Mouse (Mus musculus) kidney, embryonic 14.5 days (tissue): ENCODE results near the gene Ccdc87. TPM values are rescaled to one million over a fixed set of nuclear protein-coding genes. Genes with fewer than 3 reads are reported as not detected.

Experiments
- ATAC-seq: fragments of 200-750 bp; cut with Nextera tagmentation; 2 replicates; pipeline ENCODE4 v1.8.0; 2017; ENCODE audit warnings: moderate number of reproducible peaks, mild to moderate bottlenecking, moderate TSS enrichment, moderate library complexity; ENCODE audit not compliant: low FRiP score, low TSS enrichment
- H3K27ac ChIP-seq: fragments of 300-500 bp; sonication (generic); 2 replicates; pipeline ENCODE4 v1.5.1; 2014; ENCODE audit warnings: low read depth, mild to moderate bottlenecking, low read length, moderate library complexity, mixed read lengths
- H3K27me3 ChIP-seq: fragments of 300-500 bp; sonication (generic); 2 replicates; pipeline ENCODE4 v1.6.1; 2014; ENCODE audit warnings: mild to moderate bottlenecking, low read length; ENCODE audit not compliant: control insufficient read depth, insufficient read depth
- H3K36me3 ChIP-seq: fragments of 300-500 bp; sonication (generic); 2 replicates; pipeline ENCODE4 v1.6.1; 2014; ENCODE audit warnings: low read length, mixed read lengths; ENCODE audit not compliant: control insufficient read depth, insufficient read depth
- H3K4me1 ChIP-seq: fragments of 300-500 bp; sonication (generic); 2 replicates; pipeline ENCODE4 v1.6.1; 2014; ENCODE audit warnings: low read length, mixed read lengths; ENCODE audit not compliant: control insufficient read depth, insufficient read depth
- H3K4me2 ChIP-seq: fragments of 300-500 bp; sonication (generic); replicated peaks from 2 replicates; pipeline ENCODE4 v1.6.1; 2014; ENCODE audit warnings: low read depth, mild to moderate bottlenecking, low read length
- H3K4me3 ChIP-seq: fragments of 300-500 bp; sonication (generic); 2 replicates; pipeline ENCODE4 v1.5.1; 2014; ENCODE audit warnings: mild to moderate bottlenecking, low read length
- H3K9ac ChIP-seq: fragments of 300-500 bp; sonication (generic); 2 replicates; pipeline ENCODE4 v1.6.1; 2014; ENCODE audit warnings: low read depth, mild to moderate bottlenecking, low read length, moderate library complexity
- H3K9me3 ChIP-seq: fragments of 300-500 bp; sonication (generic); 2 replicates; pipeline ENCODE4 v1.6.1; 2016; ENCODE audit warnings: low read length; ENCODE audit not compliant: control insufficient read depth
- WGBS: fragments of 180-500 bp; shearing (Covaris S2); extraction: QIAGEN DNeasy Blood & Tissue Kit; methylation state at CpG from one replicate; pipeline ENCODE4 v1.1.7; 2014; 5-methylcytosine and 5-hydroxymethylcytosine counted together
- polyA plus RNA-seq: library from polyadenylated mRNA; unstranded; fragments of >200 nt; fragmentation: Nextera tagmentation; extraction: Ambion mirVana; gene quantifications from 2 replicates; pipeline ENCODE4 v1.2.1, GENCODE M21; 2014

The Ccdc87 gene
- polyA plus RNA-seq: not detected in 2 replicates

- WGBS: under 1% methylated on average over 25 of the region's 25 CpGs
- Histone ChIP-seq H3K4me3 (peak within 1 kb of the TSS; percentile 59), H3K9ac (peak within 1 kb of the TSS; percentile 69), H3K27me3 (peaks cover 9% of the 10 kb centered on the region), H3K36me3 (no peaks in the 10 kb centered on the region), H3K27ac (no peak within 1 kb of the TSS), H3K9me3 (no peaks in the 10 kb centered on the region), H3K4me1 (0 out of 2 replicates have a peak, but pooled peaks cover 7% of the 10 kb centered on the region), H3K4me2 (peak within 1 kb of the TSS; percentile 76)
- peak; percentile 99 for ATAC-seq
Observed at GRCm38 (mm10) chr19:4839149-4839548, at the start of gene Ccdc87, which contains the start of gene Ccs. TSS of gene Ccdc87 (plus strand) at chr19:4839366. TSS of gene Ccs (minus strand) at chr19:4839332.

DNA sequence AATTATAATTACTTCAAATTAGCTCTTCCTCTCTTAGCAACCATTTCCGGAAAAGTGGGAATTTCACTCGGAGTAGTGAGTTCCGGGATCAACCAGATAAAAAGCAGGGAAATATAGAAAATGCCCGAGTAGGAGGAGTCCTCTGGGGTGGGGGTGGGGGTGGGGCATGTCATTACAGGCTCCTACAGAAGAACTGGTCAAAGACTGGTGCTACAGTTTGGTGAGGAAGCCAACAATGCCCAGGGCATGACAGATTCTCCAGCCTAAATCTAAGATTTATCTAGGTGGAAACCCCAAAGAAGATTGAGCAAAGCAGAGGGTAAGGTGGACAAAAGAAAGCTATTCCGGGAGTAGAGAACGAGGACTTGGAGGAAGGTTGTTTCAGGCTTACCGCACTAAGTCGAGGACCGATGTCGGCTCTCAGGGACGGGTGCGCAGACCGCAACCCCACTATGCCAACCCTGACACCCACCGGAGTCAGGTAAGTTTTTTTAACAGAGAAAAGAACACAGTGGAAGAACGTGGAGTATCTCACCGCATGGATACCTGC, 45.8 kb upstream of the Ccdc87 start:
- under 1% methylated on average over 16 of the region's 16 CpGs for WGBS
- Histone ChIP-seq H3K4me3 (peak overlapping the region; percentile 91), H3K9me3 (no peaks in the 10 kb centered on the region), H3K27ac (peak overlapping the region; percentile 83), H3K4me2 (peak overlapping the region; percentile 65), H3K4me1 (peaks cover 17% of the 10 kb centered on the region), H3K27me3 (no peaks in the 10 kb centered on the region), H3K9ac (peak overlapping the region; percentile 84), H3K36me3 (peaks cover 36% of the 10 kb centered on the region)
- ATAC-seq: peak; percentile 41

GRCm38 (mm10) chr19:4793831-4794422, 45.2 kb upstream of the Ccdc87 start, which contains the start of gene Rbm4:
TSS of gene Rbm4 (minus strand) at chr19:4793901.
- Histone ChIP-seq H3K27ac (peak within 1 kb of the TSS; percentile 83), H3K4me2 (peak within 1 kb of the TSS; percentile 65), H3K4me1 (peaks cover 17% of the 10 kb centered on the region), H3K9me3 (no peaks in the 10 kb centered on the region), H3K36me3 (peaks cover 35% of the 10 kb centered on the region), H3K9ac (peak within 1 kb of the TSS; percentile 84), H3K27me3 (no peaks in the 10 kb centered on the region), H3K4me3 (peak within 1 kb of the TSS; percentile 91)
- peak; percentile 98 for ATAC-seq
- under 1% methylated on average over 31 of the region's 31 CpGs for WGBS

DNA sequence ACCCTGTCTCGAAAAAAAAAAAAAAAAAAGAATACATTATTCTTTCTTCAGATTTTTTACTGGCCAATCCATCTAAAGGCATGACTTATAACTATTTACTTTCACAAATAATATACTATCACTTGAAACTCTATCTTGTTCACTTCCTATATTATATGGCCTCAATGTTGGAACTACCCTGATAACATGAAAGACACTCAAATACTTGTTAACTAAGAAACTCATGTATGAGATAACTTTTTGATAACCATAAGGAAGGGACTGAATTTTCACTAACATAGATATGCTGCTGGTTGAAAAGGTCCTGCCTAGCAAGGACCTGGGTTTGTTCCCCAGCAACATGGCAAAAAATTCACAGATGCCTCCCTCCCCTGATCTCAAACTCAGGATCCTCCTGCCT, 43.2 kb upstream of the Ccdc87 start:
- Histone ChIP-seq H3K36me3 (peaks cover 44% of the 10 kb centered on the region), H3K9ac (no peak overlapping the region), H3K4me2 (no peak overlapping the region), H3K4me1 (peaks cover 17% of the 10 kb centered on the region), H3K27me3 (no peaks in the 10 kb centered on the region), H3K27ac (no peak overlapping the region), H3K4me3 (no peak overlapping the region), H3K9me3 (no peaks in the 10 kb centered on the region)
- no peak for ATAC-seq
- 54% methylated on average over 1 of the region's 1 CpGs for WGBS

GRCm38 (mm10) chr19:4797846-4798245, 41.3 kb upstream of the Ccdc87 start:
- ATAC-seq: no peak
- Histone ChIP-seq H3K4me1 (peaks cover 6% of the 10 kb centered on the region; the same call in 1 of the 2 replicates), H3K4me3 (no peak overlapping the region), H3K27ac (no peak overlapping the region), H3K9me3 (no peaks in the 10 kb centered on the region), H3K4me2 (no peak overlapping the region), H3K36me3 (peaks cover 50% of the 10 kb centered on the region), H3K27me3 (no peaks in the 10 kb centered on the region), H3K9ac (no peak overlapping the region)
- WGBS: 98% methylated on average over 2 of the region's 2 CpGs

DNA sequence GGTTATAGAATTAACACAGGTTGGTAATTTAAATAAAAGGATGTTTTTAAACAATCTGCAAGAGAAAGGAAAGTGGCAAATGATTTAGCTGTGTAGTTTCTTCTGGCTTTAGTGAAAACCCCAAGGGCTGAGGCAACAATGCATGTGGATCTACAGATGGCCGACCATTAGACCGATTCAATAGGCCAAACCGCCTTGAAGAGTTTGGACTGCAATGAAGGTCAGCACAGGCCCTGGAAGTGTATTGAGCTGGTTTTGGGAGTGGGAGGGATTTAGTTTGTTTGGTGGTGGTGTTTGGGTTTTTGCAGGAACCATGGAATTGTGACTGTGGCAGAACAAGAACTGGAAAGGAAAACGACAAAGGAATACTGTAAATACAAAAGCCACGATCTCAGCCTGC, 40.1 kb upstream of the Ccdc87 start:
- 95% methylated on average over 5 of the region's 5 CpGs for WGBS
- Histone ChIP-seq H3K27ac (no peak overlapping the region), H3K4me3 (no peak overlapping the region), H3K27me3 (no peaks in the 10 kb centered on the region), H3K9me3 (no peaks in the 10 kb centered on the region), H3K4me1 (peaks cover 6% of the 10 kb centered on the region; the same call in 1 of the 2 replicates), H3K36me3 (peaks cover 62% of the 10 kb centered on the region), H3K9ac (no peak overlapping the region), H3K4me2 (no peak overlapping the region)
- ATAC-seq: no peak

- H3K4me1 ChIP-seq: 0 out of 2 replicates have a peak, but pooled peaks cover under 1% of the 10 kb centered on the region
- no peak for ATAC-seq
- no peaks in the 10 kb centered on the region for H3K27me3 ChIP-seq
- WGBS: 97% methylated on average over 7 of the region's 7 CpGs
- H3K36me3 ChIP-seq: peaks cover 60% of the 10 kb centered on the region
- no peak overlapping the region for H3K9ac ChIP-seq
- H3K4me2 ChIP-seq: no peak overlapping the region
- H3K4me3 ChIP-seq: no peak overlapping the region
- H3K9me3 ChIP-seq: no peaks in the 10 kb centered on the region
- no peak overlapping the region for H3K27ac ChIP-seq
Observed at GRCm38 (mm10) chr19:4802691-4803091, 36.5 kb upstream of the Ccdc87 start.

GRCm38 (mm10) chr19:4803283-4803682, 35.9 kb upstream of the Ccdc87 start:
- ATAC-seq: no peak
- no peak overlapping the region for H3K27ac ChIP-seq
- H3K9me3 ChIP-seq: no peaks in the 10 kb centered on the region
- WGBS: 78% methylated on average over 10 of the region's 10 CpGs
- peaks cover 6% of the 10 kb centered on the region; the same call in 1 of the 2 replicates for H3K4me1 ChIP-seq
- peaks cover 57% of the 10 kb centered on the region for H3K36me3 ChIP-seq
- no peaks in the 10 kb centered on the region for H3K27me3 ChIP-seq
- no peak overlapping the region for H3K4me2 ChIP-seq
- H3K4me3 ChIP-seq: no peak overlapping the region
- H3K9ac ChIP-seq: no peak overlapping the region

- Histone ChIP-seq H3K27ac (no peak overlapping the region), H3K27me3 (no peaks in the 10 kb centered on the region), H3K9me3 (no peaks in the 10 kb centered on the region), H3K4me1 (peaks cover 21% of the 10 kb centered on the region), H3K9ac (peak overlapping the region; percentile 82), H3K4me3 (peak overlapping the region; percentile 96), H3K4me2 (peak overlapping the region; percentile 77), H3K36me3 (no peaks in the 10 kb centered on the region)
- no peak for ATAC-seq
- under 1% methylated on average over 14 of the region's 14 CpGs for WGBS
Observed at GRCm38 (mm10) chr19:4810309-4810708, 28.9 kb upstream of the Ccdc87 start.
